Mouse (Mus musculus): ENCODE data around the gene Fto.

DNA sequence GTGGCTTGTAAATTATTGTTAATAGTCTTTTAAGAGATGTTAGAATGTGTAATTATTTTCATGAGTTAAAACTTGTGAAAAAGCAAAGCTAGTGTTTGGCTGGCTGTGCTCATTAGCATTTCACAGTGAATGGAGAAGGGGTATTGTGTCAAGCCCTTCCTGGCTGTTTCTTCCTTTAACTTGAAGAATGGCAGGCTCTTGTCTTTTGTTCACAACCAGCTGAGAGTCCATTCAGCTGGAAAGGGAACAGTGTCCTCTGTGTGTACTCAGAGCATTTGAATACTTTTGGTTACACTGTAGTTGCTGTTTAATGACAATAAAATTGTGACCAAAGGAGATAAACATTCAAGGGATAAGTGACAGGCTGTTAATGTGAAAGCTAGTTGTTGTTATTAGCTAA lies 52.5 kb downstream of the Fto start:
- TF ChIP-seq CTCF (IDR thresholded peaks at IDR 0.05; ENCODE audit: extremely low read depth, insufficient read depth, low read length), result no peak
- no peak for TF ChIP-seq POLR2A (IDR thresholded peaks at IDR 0.05; ENCODE audit: extremely low read depth, insufficient read depth, low read length)
